Mouse (Mus musculus): ENCODE data around the gene Spocd1. TPM values are rescaled to one million over a fixed set of nuclear protein-coding genes. Genes with fewer than 3 reads are reported as not detected.

Spocd1 gene
- total RNA-seq (2014; rRNA removed; ENCODE audit: low replicate concordance): 0.70 TPM in 1 of 2 replicates, not detected in the other
- 0.04 and 0.05 TPM in 2 replicates for polyA plus RNA-seq (2015; fragmentation: Nextera tagmentation; extraction: Ambion mirVana)

GRCm38 (mm10) chr4:129928949-129929348 is at the start of gene Spocd1:
Spocd1 (plus strand) TSS chr4:129929249.
- 38% methylated on average over 4 of the region's 4 CpGs for WGBS
- H3K27ac ChIP-seq (ENCODE audit: low read depth): no peak within 1 kb of the TSS
- H3K4me2 ChIP-seq (ENCODE audit: low read depth, low read length): peak within 1 kb of the TSS; percentile 53
- peaks cover 3% of the 10 kb centered on the region; the same call in 1 of the 2 replicates for H3K9me3 ChIP-seq (replicated peaks; ENCODE audit: control insufficient read depth, low read length)
- DNase-seq (ENCODE audit: low spot score): no peak
- H3K4me1 ChIP-seq (ENCODE audit: control insufficient read depth, insufficient read depth): peaks cover 15% of the 10 kb centered on the region
- H3K4me3 ChIP-seq (ENCODE audit: low read depth, low read length): no peak within 1 kb of the TSS
- no peaks in the 10 kb centered on the region for H3K36me3 ChIP-seq (replicated peaks; ENCODE audit: control insufficient read depth, insufficient read depth, low read length)
- no peak for TF ChIP-seq EP300 (IDR thresholded peaks at IDR 0.05; ENCODE audit: low read depth)
- no peak for TF ChIP-seq CTCF (IDR thresholded peaks at IDR 0.05; ENCODE audit: low read depth)
- no peak within 1 kb of the TSS; the same call in 1 of the 2 replicates for H3K9ac ChIP-seq (replicated peaks; ENCODE audit: low read depth, low read length)
- no peaks in the 10 kb centered on the region for H3K27me3 ChIP-seq (ENCODE audit: control insufficient read depth, insufficient read depth, low read length)
- no peak for ATAC-seq (ENCODE audit: insufficient read depth, low read depth)

GRCm38 (mm10) chr4:129880615-129881014 is 48.4 kb upstream of the Spocd1 start:
- Histone ChIP-seq H3K27ac (ENCODE audit: low read depth) (no peak overlapping the region), H3K4me1 (ENCODE audit: control insufficient read depth, insufficient read depth) (peaks cover 18% of the 10 kb centered on the region), H3K36me3 (replicated peaks; ENCODE audit: control insufficient read depth, insufficient read depth, low read length) (no peaks in the 10 kb centered on the region), H3K9ac (replicated peaks; ENCODE audit: low read depth, low read length) (no peak overlapping the region), H3K9me3 (replicated peaks; ENCODE audit: control insufficient read depth, low read length) (no peaks in the 10 kb centered on the region), H3K27me3 (ENCODE audit: control insufficient read depth, insufficient read depth, low read length) (no peaks in the 10 kb centered on the region), H3K4me2 (ENCODE audit: low read depth, low read length) (no peak overlapping the region), H3K4me3 (ENCODE audit: low read depth, low read length) (no peak overlapping the region)
- TF ChIP-seq CTCF (IDR thresholded peaks at IDR 0.05; ENCODE audit: low read depth): no peak
- no peak for DNase-seq (ENCODE audit: low spot score)
- ATAC-seq (ENCODE audit: insufficient read depth, low read depth): no peak
- 67% methylated on average over 7 of the region's 7 CpGs for WGBS

DNA sequence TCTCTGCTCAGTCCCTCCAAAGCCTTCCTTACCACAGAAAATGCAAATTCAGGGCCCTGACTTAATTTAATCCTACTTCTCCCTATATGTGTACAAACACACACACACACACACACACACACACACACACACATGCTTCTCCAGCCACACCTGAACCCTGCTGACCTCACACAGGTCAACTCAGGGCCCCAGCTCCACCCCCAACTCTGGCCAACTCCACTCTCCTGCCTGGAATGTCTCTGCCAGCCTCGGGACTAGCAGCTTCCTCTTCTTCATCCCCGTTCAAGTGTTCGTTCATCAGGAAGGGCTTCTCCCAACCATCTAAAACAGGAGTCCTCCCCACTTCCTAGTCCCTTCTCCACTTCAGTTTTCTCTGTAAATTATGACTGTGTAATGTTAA is 47.4 kb upstream of the Spocd1 start:
- no peaks in the 10 kb centered on the region for H3K36me3 ChIP-seq (replicated peaks; ENCODE audit: control insufficient read depth, insufficient read depth, low read length)
- H3K4me3 ChIP-seq (ENCODE audit: low read depth, low read length): no peak overlapping the region
- peaks cover 18% of the 10 kb centered on the region for H3K4me1 ChIP-seq (ENCODE audit: control insufficient read depth, insufficient read depth)
- no peaks in the 10 kb centered on the region for H3K9me3 ChIP-seq (replicated peaks; ENCODE audit: control insufficient read depth, low read length)
- TF ChIP-seq EP300 (IDR thresholded peaks at IDR 0.05; ENCODE audit: low read depth) (no peak), CTCF (IDR thresholded peaks at IDR 0.05; ENCODE audit: low read depth) (no peak)
- WGBS: 18% methylated on average over 3 of the region's 3 CpGs
- peak overlapping the region; percentile 86 for H3K27ac ChIP-seq (ENCODE audit: low read depth)
- no peak overlapping the region for H3K9ac ChIP-seq (replicated peaks; ENCODE audit: low read depth, low read length)
- DNase-seq (ENCODE audit: low spot score) (no peak), ATAC-seq (ENCODE audit: insufficient read depth, low read depth) (no peak)
- no peaks in the 10 kb centered on the region for H3K27me3 ChIP-seq (ENCODE audit: control insufficient read depth, insufficient read depth, low read length)
- no peak overlapping the region for H3K4me2 ChIP-seq (ENCODE audit: low read depth, low read length)

GRCm38 (mm10) chr4:129882555-129883293 is 46.3 kb upstream of the Spocd1 start:
- Histone ChIP-seq H3K4me3 (ENCODE audit: low read depth, low read length) (peak overlapping the region; percentile 3; the same call in 1 of the 2 replicates), H3K9me3 (replicated peaks; ENCODE audit: control insufficient read depth, low read length) (no peaks in the 10 kb centered on the region), H3K9ac (replicated peaks; ENCODE audit: low read depth, low read length) (peak overlapping the region; percentile 21; the same call in 1 of the 2 replicates), H3K27ac (ENCODE audit: low read depth) (peak overlapping the region; percentile 86), H3K4me2 (ENCODE audit: low read depth, low read length) (peak overlapping the region; percentile 36; the same call in 1 of the 2 replicates), H3K27me3 (ENCODE audit: control insufficient read depth, insufficient read depth, low read length) (no peaks in the 10 kb centered on the region), H3K36me3 (replicated peaks; ENCODE audit: control insufficient read depth, insufficient read depth, low read length) (no peaks in the 10 kb centered on the region), H3K4me1 (ENCODE audit: control insufficient read depth, insufficient read depth) (peaks cover 11% of the 10 kb centered on the region)
- WGBS: 27% methylated on average over 11 of the region's 11 CpGs
- peak; percentile 87 for ATAC-seq (ENCODE audit: insufficient read depth, low read depth)
- DNase-seq (ENCODE audit: low spot score): peak; percentile 63
- no peak for TF ChIP-seq CTCF (IDR thresholded peaks at IDR 0.05; ENCODE audit: low read depth)
- no peak for TF ChIP-seq EP300 (IDR thresholded peaks at IDR 0.05; ENCODE audit: low read depth)

- Histone ChIP-seq H3K4me3 (ENCODE audit: low read depth, low read length) (no peak overlapping the region), H3K9ac (replicated peaks; ENCODE audit: low read depth, low read length) (no peak overlapping the region), H3K27ac (ENCODE audit: low read depth) (no peak overlapping the region), H3K4me2 (ENCODE audit: low read depth, low read length) (no peak overlapping the region), H3K27me3 (ENCODE audit: control insufficient read depth, insufficient read depth, low read length) (no peaks in the 10 kb centered on the region), H3K4me1 (ENCODE audit: control insufficient read depth, insufficient read depth) (0 out of 2 replicates have a peak, but pooled peaks cover 7% of the 10 kb centered on the region), H3K9me3 (replicated peaks; ENCODE audit: control insufficient read depth, low read length) (no peaks in the 10 kb centered on the region), H3K36me3 (replicated peaks; ENCODE audit: control insufficient read depth, insufficient read depth, low read length) (no peaks in the 10 kb centered on the region)
- no peak for ATAC-seq (ENCODE audit: insufficient read depth, low read depth)
- DNase-seq (ENCODE audit: low spot score): no peak
- 80% methylated on average over 12 of the region's 12 CpGs for WGBS
- no peak for TF ChIP-seq CTCF (IDR thresholded peaks at IDR 0.05; ENCODE audit: low read depth)
- no peak for TF ChIP-seq EP300 (IDR thresholded peaks at IDR 0.05; ENCODE audit: low read depth)
These were observed 44.8 kb upstream of the Spocd1 start for GRCm38 (mm10) chr4:129884041-129884930.

Data from heart, postnatal 0 days (tissue).